Mouse (Mus musculus): ENCODE measurements around the gene Gm21969.

Gene Gm21969

DNA sequence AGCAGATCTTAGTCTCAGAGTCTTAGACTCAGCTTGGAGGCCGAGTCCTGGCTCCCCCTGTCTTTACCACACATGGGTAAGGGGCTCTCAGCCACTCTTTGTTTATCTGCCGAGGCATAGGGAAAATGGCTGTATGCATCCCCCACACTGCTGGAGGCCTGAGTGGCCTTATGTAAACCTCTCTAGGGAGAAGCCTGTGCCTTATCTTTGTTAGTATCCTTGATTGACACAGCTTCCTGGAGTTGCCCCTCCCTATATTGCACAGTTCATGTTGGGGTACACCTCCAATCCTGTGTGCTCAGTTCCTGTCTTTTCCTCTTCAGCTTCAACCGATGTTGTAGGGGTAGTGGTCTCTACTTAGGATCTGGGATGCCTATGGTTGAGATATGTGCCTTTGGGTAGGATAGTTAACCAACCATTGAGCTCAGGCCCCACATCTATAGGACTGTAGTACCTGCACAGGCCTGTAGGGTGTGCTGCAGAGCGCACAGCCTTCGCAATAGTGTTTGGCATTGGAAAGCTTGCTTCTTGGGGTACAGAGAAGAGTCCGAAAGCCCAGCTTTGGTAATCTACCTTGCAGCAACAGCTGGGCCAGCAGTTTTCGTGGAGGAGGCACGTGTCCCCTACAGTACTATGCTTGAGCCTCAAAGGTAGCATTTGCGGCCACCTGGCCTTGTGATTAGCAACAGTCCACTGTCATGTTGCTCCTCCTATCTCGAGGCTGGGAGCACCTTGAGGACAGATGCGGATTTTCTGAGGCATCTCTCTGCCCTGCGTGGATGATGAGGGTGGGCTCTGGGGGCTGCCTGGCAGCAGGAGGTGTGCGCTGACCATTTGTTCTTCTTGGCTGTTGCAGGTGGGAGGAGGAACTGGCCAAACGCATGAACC is at the start of gene Gm21969:
Gene Gm21969 (plus strand): TSS at position 830 of the 888 bp plus-strand sequence.
- DNase-seq (ENCODE audit: low read depth, low spot score), result no peak

DNA sequence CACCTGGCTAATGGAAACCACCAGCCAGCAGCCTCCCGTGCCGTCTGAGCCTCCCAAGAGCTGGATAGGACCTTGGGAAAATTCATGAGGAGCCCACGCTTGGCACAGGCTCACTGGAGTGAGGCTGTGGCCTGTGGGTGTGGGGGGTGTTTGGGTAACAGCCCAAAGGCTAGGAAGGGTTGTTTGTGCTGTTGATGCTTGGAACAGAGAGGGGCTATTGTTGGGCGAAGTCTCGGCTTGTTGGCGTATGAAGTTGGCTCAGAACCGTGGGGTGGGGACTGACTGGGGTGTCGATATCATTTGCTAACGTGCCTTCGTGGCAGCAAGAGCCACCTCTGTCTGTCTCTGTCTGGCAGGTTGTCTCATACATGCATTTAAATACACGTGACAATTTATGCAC is 47.8 kb upstream of the Gm21969 start:
- DNase-seq (ENCODE audit: low read depth, low spot score), result no peak

DNA sequence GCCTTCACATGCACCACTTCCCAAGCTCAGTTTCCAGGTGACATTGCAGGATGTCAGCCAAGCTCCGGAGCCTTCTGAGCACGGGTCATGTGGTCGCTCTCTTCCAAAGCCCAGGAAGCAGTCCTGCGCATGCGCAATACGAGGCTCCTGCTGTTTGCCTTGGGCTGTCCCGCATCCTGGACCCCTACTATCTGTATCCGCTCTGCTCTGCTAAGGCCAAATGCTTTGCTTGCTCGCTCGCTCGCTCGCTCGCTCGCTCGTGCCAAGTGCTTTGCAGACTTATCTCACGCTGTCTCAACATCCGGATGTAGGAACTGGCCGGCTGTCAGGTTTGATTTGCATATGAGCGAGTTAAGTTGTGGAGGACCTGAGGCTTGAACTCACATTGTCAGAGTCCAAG is 47.0 kb upstream of the Gm21969 start:
- DNase-seq (ENCODE audit: low read depth, low spot score), result no peak

DNA sequence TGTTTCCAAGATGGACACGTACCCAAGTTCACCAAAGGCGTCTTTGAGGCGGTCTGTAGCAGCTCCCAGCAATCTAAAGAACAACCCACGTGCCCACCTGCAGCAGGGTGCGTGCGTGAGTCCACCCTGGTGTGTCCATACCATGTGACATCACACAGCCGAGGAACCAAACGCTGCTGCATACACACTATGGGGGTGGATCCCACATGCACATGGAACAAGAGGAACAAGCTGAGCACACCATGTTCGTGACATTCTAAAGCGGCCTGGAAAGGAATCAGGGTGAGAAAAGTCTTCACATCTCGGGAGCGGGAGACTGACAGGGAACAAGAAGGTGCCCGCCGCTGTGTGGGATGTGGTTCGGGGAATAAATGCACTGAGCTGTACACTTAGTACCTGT is 34.6 kb upstream of the Gm21969 start:
- no peak for DNase-seq (ENCODE audit: low read depth, low spot score)

DNA sequence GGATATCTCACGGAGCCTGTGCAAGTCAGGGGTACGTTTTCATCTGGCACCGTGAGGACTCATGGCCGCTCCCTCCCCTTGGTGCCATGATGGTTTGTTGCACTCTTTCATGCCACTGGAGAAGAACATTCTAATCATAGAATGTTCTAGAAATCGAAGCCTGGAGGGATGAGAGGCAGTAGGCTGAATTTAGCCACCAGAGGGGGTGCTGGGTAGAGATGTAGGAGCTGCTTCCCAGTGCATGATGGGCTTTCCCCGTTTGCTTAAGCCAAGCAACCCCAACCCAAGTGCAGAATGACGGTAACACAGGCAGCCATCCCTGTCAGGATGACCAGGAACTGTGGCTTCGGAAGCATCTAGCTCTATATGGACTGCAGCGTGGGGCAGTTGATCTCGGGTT is 32.2 kb upstream of the Gm21969 start:
- no peak for DNase-seq (ENCODE audit: low read depth, low spot score)

DNA sequence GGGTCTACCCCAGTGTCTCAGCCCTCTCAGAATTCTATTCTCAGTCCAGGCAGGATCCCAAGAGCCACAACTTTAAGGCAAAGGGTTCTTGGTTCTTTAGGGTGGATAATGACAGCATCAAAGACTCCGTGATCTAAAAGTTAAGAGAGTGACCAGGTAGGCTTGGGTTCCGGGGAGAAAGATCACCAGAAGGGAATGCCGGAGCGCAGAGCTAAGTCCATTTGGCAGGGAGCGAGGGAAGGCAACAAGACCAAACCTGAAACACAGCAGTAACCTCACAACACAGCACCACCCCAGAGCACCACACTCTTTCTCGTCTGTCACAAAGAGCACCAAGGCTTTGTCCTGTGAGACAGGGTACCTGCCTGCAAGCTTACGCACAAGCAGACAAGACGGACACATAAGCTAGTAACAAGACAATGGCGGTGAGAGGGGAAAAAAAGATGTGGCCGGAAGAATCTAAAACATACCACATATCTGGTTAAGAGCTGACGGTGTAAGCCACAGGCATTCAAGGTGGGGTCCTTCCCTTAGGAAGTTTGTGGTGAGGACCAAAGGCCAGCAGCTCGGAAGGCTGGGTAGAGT is 30.0 kb upstream of the Gm21969 start:
- DNase-seq (ENCODE audit: low read depth, low spot score), result no peak

DNA sequence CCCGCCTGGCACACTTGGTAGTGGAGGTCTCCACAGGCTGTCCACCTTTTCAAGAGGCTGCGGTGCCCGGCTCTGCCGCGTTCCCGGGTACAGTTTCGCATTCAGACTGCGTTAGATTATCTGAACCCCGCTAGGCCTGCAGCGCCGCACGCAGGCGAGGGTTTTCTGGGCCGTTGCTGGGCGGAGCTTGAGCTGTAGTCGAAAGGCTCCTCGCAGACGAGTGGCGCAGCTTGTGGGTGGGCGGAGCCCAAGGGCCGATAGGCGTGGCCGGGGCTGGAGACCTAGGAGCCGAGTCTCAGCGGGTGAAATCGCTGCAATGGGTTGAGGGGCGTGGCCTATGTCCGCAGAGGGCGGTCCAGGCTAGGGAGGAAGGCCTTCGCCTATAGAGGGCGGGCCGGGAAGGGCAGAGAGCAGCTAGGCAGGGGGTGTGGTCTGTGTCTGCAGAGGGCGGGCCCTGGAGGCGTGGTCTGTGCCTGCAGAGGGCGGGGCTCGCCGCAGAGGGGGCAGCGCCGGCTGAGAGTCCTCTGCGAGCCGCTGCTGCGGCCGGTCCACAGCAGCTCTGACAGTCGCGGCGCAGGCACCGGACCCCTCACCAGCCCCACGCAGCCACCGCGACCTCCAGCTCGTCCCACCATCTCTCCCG is 28.7 kb upstream of the Gm21969 start:
- DNase-seq (ENCODE audit: low read depth, low spot score), result peak; percentile 100

DNA sequence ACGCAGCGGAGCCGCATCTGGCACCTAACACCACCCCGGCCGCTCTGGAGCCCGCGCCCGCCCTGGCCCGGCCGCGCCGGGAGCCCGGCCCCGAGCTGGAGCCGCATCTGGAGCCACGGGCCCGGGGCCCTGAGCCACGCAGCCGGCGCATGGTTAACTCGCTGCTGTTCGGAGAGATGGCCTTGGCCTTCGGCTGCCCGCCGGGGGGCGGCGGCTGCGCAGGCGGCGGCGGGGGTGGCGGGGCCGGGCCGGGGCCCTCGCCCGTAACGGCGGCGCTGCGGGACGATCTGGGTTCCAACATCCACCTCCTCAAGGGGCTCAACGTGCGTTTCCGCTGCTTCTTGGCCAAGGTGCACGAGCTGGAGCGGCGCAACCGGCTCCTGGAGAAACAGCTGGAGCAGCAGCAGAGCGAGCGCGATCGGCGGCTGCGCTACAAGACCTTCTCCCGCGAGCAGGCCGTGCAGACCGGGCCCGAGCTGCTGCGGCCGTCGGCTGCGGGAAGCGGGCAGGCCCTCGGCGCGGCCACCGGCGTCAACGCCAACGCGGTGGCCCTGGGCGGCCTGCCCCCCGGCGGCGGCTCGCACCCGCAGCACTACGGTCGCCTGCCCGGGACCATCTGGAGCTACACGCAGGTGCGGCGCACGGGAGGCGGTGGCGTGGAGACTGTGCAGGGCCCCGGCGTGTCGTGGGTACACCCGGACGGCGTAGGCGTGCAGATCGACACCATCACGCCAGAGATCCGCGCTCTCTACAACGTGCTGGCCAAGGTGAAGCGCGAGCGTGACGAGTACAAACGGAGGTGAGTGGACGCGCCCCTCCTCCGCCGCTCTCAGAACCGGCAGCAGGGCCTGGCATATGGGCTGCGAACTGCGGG is 27.9 kb upstream of the Gm21969 start:
- DNase-seq (ENCODE audit: low read depth, low spot score), result no peak

DNA sequence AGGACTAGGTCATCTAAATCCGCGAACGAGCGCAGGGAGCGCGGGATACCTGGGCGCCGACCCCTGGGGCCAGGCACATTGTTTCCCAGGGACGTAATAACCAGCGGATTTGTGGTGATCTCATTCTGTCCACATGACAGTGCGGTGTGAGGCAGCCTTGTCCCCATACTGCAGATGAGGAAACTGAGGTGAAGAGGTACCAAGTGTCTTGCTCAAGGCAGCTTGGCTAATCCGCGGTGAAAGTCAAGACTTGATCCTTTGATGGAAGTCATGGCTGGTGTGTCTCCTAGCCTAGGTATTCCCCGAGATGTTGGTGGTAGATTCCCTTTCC is 27.3 kb upstream of the Gm21969 start:
- DNase-seq (ENCODE audit: low read depth, low spot score), result no peak

DNA sequence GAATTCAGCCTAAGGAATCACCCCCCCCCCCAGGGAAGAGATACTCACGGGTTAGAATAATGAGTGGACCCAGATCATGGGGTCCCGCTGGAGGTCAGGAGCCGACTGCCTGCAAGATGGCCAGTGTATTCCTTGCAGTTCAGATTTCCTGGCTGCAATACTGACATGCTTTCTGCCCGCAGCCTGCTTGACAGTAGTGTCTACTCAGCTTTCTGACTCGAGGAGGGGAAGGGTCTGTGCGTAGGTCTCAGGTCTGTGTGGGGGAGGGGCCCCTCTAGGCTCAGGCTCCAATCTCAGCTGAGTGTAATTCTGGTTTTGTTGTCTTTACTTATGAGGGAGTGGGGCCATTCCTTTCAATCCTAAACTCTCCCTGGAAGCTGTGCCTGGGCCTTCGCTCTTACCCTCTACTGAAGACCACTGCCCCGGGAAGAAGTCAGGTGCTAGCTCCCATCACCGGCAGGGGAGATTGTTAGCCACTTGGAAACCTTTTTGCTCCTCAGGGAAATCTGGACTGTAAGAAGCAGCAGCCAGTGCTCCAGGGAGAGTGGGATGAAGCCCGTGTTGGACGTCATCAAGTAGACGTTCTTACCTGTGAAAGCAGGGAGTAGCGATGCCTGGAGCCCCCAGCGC is 26.6 kb upstream of the Gm21969 start:
- no peak for DNase-seq (ENCODE audit: low read depth, low spot score)

DNA sequence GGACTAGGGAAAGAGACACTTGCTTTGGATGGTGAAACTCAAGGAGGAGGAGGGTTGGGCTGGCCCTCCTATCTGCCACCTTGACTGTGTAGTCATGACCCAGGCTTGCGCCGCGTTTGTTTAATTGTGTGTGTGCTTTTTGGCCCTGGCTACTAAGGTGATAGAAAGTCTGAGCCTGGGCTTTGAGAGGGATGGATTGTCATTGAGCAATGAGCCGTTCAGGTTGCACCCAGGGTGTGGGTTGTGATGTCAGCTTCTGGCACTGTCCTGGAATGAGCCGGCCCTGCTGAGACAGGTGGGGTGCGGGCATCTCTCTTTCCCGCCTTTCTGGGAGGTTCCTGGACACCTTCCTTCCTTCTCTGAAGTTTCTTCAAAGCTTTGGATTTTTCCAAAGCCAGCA is 26.0 kb upstream of the Gm21969 start:
- no peak for DNase-seq (ENCODE audit: low read depth, low spot score)

DNA sequence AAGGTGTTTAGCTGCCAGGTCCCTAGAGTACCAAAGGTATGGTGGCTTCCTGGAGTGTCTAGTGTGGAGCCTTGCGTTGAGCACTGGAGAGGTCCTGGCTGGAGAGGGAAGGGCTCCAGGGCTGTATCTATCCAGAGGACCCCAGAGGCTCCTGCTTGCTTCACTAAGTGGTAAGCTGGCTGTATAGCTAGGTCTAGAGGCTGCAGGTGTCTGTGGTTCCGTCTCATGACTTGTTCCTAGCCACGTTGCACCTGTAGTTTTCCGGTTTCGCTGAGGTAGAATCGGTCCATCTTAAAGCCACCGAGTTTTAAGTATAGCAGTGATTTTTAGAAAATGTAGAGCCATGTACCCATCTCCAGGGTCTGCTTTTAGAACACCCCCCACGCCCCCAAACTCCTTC is 24.6 kb upstream of the Gm21969 start:
- DNase-seq (ENCODE audit: low read depth, low spot score), result no peak

DNA sequence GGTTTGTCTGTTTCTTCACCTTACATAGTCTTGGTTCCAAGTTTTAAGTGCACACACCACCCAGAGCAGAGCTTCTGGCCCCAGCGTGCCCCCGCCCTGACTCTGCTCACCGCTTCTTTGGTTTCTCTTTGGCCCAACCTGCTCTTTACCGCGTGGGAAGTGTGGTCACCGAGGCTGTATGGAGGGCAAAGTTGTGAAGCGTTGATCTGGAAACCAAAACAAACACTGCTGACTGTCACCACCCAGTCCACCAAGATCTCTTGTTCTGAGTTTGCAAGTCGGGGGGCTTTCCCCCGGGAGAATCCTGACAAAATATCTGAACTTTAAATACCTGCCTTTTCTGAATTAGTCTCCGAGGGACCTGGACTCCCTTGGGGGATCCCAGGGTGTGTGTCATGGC is 24.0 kb upstream of the Gm21969 start:
- no peak for DNase-seq (ENCODE audit: low read depth, low spot score)

DNA sequence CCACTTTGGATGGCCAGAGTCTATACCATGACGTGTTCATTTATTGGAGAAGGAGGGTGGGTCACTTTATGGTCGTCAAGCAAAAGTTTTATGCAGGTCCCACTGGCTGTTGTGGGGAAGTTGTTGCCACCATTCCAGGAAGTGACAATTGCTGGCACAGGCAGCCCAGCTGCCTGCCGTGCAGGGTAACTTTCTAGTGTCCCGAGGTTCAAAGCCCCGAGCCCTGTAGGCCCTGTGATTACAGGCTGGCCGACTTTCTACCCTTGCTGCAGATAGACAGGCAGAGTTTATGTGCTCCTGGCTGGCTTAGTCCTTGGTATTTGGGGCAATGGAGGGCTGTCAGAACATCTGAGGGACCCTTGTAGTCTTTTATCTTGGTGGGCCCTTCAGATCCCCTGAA is 23.5 kb upstream of the Gm21969 start:
- DNase-seq (ENCODE audit: low read depth, low spot score), result no peak

DNA sequence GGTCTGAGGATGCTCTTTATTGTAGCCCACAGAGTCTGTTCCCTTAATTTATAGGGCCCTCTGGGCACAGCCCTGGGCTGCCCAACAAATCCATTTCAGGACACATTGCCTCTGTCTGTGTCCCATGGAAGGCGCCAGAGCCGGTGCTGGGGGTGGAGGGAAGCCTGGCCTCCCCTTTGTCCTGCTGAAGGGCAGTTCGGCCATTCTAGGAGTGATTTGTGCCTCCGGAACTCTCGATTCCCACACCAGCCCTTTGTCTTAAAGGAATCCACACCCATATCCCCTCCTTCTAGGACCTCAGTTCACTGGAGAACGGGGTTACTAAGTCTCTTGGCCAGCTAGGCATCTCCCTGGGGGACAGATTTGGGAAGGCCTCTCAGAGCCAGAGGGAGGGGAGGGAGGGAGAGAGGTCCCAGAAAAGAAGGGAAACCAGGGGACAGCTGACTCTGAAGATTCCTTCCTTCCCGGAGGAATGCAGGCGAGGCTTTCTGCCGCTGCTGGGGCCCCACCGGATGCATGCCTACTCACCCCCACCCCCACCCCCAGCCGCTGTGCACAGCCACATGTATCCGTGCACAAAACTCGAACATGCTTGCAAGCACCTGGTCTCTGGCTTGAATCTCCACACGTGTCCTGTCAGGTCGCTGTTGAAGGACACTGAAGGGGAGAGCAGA is 22.2 kb upstream of the Gm21969 start:
- no peak for DNase-seq (ENCODE audit: low read depth, low spot score)

DNA sequence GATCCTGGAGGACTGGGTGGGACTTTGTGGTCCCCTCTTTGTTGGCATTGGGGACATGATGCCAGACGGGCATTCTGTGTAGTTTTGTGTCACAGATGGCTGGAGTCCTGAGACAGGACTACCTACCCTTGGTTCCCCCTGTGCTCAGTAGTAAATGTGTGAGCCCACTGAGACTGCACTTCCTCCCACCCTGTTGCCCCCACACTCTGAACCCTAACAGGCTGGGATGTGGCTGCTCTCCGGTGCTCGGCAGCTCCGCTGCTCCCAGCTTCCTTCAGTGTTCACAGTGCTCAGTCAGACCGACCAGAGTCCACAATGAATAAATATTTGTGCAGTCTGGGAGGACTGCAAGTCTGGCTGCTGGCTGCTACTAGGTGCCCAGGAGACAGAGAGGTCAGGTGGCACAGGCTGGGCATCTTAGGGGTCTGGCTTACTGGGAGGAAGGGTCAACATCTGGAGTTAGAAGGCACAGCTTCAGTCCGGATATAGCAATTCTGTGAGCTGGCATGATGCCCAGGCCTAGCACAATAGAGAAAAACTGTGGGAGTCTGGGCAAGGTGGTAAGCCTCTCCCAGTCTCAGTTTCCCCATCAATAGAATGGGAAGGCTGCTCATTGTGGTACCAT is 21.4 kb upstream of the Gm21969 start:
- no peak for DNase-seq (ENCODE audit: low read depth, low spot score)

DNA sequence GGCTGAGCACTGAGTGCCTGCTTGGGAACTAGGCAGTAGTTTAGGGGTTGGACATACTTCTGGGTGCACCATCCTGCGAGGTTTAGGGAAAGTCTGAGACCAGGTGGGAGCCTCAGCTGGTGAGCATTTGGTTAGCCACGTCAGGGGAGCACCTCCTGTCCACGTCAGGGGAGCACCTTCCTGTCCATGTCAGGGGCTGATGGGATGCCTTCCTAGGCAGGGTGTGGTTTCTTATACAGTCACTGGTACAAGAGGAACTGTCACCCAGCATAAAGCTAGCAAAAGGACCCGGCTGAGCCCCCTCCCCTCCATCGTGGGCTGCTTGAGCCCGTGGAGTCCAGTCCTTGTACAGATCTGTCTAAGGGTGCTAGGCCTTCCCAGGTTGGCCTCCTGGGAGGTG is 20.6 kb upstream of the Gm21969 start:
- DNase-seq (ENCODE audit: low read depth, low spot score), result no peak

DNA sequence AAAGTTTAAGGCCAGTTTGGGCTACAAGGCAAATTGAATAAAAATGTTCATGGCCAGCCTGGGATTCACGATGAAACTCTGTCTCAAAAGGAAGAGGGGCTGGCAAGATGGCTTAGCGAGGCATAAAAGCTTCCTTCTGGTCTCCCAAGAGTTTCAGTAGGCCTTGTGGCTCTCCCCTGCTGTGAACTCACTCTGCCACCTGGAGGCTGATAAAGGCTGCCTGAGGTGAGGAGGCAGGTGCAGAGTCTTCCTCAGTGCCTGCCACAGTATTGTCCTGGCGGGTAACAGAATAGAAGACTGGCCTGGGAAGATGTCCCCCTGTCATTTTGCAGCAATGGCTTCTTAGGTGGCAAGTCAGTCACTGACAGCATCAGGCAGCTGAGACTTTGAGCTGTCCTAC is 20.1 kb upstream of the Gm21969 start:
- no peak for DNase-seq (ENCODE audit: low read depth, low spot score)

DNA sequence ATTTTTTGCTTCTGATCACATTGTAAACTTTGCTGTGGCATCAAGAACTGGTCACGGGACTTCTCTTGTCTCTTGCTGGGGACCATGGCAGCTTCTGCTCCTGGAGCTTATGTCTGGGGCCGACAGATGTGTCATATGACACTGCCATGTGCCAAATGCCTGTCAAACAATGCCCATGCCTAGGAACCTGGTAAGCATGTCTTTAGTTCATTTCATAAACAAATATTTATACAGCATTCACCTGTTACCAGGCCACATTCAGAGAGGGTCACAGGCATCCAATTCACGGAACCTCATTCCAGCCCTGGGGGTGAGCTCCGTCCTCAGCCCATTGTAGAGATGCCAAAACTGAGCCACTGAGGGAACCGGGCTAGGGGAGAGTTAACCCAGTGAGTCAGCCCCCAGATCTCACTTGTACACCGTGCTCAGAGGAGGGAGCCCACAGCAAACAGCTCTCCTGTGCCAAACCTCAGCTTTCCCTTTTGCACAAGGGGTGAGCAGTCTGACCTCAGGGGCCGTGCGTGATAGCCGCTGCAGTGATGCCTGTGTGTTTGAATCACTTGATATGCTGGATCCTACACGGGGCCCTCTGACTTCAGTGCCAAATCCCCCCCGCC is 19.2 kb upstream of the Gm21969 start:
- no peak for DNase-seq (ENCODE audit: low read depth, low spot score)

DNA sequence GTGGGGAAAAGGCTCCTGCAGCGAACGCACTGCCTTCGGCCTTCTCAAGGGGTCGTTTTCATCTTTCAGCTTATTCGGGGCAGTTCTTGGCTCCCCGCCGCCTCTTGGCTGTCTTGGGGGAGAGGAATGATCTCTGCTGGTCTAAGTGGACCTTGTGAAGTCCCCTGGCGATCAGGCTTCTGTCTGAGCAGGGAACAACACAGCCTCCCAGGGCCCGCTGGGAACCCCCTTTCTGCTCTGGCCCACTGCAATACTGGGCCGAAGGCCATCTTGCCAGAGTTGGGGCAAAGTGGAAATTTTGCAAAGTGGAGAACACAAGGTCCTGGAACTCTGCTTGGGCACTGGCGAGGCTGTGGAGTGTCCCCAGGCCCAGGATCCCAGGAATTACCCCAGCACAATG is 18.3 kb upstream of the Gm21969 start:
- DNase-seq (ENCODE audit: low read depth, low spot score), result no peak
